Mouse (Mus musculus): Measurements from ENCODE around the gene Pet117.
"Not testable (repeated sequence)": the region's sequence is repeated elsewhere in the genome, so short reads cannot be mapped to it uniquely, and the experiment has no call there.

Gene Pet117

DNA sequence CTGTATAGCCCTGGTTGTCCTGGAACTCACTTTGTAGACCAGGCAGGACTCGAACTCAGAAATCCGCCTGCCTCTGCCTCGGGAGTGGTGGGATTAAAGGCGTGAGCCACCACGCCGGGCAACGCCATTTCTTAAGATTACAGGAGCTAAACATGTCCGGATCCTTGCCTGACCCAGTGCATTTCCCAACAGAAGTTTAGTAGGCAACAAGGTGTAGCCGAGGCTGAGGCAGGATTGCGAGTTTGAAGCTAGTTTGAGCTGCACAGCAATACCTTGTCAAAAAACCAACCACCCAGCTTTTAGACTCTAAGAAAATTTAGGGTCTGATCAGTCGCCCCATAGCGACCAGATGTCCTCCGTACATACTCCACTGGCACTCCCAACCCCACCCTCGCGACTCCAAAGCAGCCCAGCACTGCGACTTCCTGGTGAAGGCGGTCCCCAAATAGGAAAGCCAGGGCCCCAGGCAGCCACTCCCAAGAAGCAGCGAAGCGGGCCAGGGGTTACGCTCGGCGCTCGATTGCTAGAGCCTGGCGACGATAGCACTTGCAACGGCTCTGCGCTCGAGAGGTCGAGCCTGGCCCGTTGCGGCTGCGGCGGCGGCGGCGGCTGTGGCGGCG lies at the start of gene Pet117, which contains the start of gene Kat14:
TSS of gene Pet117 (plus strand) at position 597 of the 620 bp plus-strand sequence.
TSS of gene Kat14 (plus strand) at position 584 of the 620 bp plus-strand sequence.
- DNase-seq (ENCODE audit: low read depth), result peak; percentile 95

DNA sequence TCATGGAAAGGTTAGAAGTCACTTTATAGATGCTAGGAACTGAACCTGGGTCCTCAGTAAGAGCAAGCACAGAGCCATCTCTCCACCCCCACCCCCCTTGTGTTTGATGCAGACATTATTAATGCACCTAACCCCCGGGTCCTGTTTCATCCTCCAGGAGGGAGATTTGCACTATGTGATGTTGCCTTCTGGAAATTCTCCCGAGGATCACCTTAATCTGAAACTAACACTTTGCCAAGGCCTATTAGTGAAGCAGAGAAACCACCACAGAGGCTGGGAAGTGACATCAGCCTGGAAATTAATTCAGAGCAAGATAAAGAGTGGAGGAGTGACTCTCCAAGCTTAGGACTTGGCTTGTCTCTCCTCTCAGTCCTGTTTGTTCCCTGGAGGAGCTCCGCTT lies 44.6 kb upstream of the Pet117 start:
- no peak for DNase-seq (ENCODE audit: low read depth)

DNA sequence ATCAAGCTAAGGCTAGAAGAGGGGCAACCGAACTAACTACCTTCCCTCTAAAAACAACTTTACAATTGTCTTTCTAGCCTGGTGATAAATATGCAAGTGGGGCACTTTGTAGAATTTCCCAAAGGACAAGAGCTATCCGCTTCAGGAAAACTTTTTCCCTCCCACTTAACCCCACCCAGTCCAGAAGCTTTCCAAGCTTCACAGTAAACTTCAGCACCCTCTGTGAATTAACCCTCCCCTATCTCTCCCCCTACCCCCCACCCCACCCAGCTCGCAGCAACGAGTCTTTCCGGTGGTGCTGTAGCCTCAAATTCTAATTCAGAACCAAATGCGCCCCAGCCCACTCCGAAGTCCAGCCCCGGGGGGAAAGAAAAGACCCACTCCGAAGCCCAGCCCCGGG lies 39.3 kb upstream of the Pet117 start:
- no peak for DNase-seq (ENCODE audit: low read depth)

DNA sequence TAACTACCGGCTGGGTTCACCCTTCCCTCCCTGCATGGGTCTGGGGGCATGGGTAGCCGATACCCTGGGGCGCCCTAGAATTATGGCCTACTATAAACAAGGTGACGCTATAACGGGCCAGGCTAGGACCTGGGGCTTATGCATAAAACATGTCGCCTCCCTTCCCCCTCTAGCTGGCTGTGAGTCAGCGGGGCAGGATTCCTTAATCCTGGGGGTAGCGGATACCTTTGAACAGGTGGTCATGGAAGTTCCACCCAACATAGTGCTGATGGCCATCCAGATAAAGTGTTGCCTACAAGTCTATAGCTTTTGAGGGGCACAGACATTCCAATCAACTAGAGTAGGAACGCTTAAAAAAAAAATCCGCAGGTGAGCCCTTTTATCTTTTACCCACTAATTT lies 38.9 kb upstream of the Pet117 start:
- DNase-seq (ENCODE audit: low read depth), result no peak

DNA sequence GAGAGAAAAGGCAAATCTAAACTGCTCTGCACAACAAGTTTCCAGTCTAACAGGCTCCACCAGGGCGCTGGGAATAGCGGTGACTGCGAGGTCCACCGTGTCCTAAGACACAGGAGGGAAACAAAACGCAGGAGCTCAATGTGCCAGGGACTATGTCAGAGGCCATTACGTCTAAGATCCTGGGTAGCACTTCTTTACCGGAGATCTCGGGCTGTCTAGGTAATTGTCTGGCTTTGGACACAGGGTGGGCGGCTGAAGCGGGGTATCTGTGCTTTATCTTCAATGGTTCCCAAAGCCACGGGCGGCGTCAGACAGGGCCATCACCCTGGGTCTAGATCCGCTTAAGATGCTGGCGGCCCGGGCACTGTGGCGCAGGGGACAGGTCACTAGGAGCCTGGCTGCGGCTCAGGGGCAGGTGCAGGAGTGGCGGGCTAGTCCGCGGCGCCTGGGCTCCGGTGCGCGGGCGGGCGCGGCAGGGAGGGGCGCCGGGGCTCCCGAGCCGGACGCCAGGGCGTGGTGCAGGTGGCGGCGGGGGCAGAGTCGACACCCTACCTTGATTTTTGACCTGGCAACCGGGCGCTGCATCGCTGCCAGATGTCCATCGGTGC lies 38.3 kb upstream of the Pet117 start:
- no peak for DNase-seq (ENCODE audit: low read depth)

DNA sequence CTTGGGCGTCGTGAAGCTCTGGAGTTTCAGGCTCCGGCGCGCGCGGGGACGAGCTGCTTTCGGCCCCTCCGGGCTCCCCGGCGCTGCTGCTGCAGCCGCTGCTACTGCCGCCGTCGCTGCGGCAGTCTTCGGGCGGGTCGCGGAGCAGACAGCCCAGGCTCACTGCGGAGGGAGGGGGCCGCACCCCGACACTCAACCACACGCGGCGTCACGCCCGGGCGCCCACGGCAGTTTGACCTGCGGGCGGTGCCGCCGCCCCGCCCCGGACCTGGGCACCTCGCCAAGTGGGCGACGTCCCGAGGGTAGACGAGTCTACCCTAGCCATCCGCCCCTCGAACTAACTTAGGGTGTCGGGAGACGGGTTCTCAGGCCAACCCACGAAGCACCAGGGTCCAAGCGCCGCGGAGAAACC lies 37.8 kb upstream of the Pet117 start:
- DNase-seq (ENCODE audit: low read depth), result no peak

DNA sequence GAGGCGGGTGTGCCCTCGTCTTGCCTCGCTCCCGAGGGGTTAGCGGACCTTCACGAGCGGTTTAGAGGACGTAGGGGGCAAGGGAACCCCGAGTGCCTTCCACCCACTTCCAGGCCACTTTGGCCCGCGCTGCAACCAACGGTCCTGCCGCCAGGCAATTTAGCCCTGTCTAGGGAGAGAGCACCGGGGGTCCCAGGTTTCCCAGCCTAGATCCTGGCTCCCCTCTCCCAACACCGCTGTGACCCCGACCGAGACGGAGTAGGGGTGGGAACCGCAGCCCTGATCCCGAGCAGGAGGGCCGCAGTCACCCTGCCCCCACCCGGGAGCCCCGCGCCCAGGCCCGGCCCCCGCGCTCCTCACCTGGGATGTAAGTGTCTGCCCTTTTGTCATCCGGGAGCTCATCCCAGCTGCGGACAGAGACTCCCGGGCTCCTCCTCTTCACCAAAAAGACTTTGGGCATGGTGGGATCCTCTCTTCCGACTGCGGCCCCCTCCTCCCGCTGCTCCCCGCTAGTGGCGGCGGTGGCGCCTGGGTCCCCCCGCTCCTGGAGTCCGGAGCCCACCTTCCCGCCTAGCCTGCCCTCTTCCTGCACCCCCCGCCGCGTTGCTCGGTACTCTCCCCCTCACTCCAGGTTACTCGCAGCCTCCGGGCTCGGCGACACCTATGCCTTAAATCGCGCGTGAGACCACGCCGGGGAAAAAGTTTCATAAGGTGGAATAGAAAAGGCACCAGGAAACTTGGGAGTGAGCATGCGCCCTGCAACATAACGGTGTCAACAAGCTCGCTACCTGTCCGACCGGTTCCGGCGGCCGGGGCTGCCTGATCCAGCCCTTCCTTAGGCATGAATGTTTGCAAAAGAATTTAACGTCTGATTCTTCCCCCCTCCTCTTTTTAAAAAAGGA lies 37.1 kb upstream of the Pet117 start, which contains the start of gene Ovol2:
TSS of gene Ovol2 (minus strand) at position 746 of the 902 bp plus-strand sequence.
- DNase-seq (ENCODE audit: low read depth), result no peak

DNA sequence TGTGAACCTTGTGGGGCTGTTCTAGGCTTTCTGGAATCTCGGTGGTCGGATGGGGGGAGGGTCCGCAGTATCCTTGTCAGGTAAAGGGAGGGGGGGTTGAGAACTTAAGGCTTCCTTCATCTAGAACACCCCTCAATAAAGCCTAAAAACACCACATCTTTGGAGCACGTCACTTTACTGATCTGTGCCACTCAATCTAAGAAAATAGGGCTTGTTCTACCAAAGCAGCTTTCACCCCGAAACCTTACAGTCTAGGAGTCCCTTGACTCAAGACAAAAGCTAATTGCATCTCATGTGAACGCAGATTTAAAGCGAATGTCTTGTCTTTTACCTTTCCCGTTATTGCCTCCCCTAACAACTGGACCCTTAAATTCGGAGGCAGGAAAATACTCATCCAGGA lies 36.3 kb upstream of the Pet117 start:
- DNase-seq (ENCODE audit: low read depth), result no peak

DNA sequence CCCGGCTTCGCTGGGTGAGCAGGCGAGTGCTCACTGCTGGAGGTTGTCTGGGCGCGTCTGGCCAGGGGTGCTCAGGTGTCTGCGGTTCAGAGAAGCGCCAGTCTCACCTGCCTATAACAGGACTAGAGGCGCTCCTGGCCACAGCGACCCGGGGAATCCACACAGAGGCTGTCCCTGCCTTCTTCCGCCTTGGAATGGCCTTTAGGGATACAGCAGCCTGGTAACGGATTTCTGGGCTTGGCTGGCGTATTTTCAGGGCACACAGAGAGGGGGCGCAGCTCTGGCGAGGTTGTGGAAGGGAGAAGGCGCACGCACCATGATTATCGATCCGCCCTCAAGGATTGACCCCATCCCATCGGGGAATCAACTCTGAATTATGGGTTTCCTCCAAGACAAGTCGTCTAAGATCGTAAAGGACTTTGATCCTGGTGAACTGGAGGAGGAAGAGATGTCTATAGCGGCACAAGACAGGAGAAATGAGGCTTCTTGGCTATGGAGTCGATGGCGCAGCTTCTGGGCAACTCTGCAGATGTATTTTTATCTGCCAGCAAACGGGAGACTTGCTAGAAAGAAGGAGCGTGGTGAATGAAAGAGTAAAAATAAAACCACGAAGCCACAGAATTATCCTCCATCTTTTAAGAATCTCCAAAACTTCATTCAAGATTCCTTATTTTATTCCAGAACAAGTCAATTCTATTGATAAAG lies 35.5 kb upstream of the Pet117 start:
- DNase-seq (ENCODE audit: low read depth), result no peak

DNA sequence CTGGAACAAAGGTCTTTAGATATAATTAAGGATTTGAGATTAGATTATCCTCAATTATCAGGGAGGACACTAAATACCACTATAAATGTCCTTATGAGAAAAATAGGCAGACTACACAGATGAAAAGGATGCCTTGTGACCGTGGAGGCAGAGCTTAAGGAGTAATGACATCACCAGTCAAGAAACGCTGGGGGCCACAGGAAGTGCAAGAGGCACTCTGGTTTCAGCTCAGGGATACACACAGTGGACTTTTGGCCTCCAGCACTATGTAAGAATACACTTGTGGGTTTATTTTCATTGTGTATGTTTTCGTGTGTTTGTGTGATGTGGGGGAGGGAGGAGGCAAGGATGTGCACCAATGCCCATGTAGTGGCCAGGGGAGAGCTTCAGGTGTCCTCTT lies 31.6 kb upstream of the Pet117 start:
- no peak for DNase-seq (ENCODE audit: low read depth)

DNA sequence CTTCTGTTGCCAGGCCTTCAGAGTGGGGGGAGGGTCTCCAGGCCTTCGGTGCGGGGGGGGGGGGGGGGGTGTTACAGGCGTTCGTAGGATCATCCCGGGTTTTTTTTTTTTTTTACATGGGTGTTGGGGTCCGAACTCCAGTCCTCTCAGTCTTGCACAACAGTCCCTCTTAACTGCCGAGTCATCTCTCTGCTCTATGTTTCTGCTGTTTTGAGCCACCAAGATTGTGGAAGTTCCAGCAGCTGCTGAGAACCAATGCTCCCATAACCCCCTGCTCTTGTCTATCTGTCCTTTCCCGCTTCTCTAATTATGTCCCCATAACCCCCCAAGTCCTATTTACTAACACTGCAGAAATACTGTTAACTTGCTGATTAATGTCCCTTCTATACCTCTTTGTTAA lies 31.1 kb upstream of the Pet117 start:
- DNase-seq (ENCODE audit: low read depth), result no peak

DNA sequence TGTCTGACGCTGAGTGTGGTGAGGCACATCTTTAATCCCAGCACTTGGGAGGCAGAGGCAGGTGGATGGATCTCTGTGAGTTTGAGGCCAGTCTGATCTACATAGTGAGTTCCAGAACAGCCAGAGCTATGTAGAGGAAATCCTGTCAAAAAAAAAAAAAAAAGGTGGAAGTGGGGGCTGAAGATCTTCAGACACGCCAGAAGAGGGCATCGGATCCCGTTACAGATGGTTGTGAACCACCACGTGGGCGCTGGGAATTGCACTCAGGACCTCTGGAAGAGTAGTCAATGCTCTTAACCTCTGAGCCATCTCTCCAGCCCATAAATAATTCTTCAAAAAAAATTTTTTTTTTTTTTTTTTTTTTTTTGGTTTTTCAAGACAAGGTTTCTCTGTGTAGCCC lies 30.6 kb upstream of the Pet117 start:
- not testable (repeated sequence) for DNase-seq (ENCODE audit: low read depth)

DNA sequence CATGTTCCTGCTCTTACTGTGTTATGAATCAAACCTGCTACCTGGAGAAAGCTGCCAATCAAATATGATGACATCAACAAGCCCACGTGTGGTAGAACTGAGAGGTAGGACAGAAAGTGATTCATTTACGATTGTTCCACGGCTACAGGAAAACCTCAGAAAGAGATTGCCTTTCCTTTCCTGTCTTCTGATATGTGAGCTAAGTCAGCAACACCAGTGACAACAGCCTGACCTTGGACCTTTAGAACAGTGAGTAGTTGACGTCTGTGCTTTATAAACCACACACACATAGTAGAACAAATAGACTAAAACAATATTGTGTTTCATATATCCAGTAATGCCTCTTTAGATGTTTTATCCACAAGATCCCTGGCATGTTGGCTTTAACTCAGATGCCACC lies 25.6 kb upstream of the Pet117 start:
- no peak for DNase-seq (ENCODE audit: low read depth)

DNA sequence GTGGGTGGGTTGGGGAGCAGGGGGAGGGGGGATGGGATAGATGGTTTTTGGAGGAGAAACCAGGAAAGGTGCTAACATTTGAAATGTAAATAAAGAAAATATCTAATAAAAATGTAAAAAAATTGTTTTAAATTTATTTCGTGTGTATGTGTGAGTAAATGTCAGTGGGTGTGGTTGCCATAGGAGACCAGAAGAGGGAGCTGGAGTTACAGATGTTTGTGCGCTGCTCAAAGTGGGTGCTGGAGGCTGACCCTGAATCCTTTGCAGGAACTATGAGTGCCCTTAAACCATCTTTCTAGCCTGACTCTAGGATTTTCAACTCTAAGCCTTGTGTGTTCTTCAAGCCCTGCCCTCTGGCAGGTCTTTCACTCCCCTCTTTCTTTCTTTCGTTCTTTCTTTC lies 20.3 kb upstream of the Pet117 start:
- no peak for DNase-seq (ENCODE audit: low read depth)

DNA sequence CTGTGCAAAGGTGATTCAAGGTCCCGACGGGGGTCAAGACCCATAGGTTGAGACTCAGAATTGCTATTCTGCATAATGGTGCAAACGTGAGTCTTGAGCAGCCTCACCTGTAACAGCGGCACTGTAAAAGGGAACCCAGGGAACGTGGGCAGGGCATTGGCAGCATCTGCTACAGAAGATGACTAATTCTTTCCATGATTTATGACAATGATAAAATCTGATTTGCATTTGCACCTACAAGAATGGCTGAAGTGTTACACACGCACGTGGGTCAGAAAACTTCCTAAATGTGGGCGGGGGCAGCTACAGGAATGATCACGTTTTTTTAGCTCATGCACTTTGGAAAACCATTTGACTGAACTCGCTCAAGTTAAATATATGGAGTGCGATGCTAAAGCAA lies 16.0 kb upstream of the Pet117 start:
- DNase-seq (ENCODE audit: low read depth), result no peak

DNA sequence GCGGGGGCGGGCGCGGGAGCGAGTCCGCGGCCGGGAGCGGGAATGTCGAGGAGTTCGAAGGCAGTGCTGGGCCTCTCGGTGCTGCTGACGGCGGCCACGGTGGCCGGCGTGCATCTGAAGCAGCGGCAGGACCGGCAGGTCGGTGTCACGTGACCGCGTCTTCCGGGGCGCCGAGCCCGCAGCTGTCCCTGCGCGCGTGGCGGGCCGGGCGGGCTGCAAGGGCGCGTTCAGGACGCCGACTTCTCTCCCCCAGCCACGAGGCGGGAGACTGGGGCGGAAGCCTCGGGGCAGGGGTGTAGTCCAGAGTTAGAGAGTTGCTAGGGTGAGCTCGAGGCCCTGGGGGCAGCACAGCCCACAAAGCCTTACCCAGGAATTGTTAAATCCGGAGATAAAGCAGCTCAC lies 225 bp downstream of the Pet117 start:
- peak; percentile 40 for DNase-seq (ENCODE audit: low read depth)

DNA sequence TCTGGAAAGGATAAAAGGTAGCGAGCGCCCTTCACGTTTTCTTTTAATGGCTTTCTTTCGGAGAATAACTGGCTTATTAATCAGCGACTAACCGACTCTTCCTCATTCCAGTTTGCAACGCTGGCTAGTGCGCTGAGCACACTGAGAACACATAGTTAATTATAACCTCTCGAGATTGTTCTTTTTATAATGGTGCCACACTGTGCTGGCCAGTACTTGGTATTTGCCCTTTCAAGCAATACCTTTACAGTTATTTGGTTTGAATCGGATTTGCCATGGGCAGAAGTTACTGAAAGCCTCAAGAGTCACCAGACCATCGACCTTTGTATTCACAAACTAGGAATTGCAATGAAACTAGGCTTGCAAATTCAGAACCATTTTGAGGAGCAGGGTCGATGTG lies 715 bp downstream of the Pet117 start:
- no peak for DNase-seq (ENCODE audit: low read depth)

DNA sequence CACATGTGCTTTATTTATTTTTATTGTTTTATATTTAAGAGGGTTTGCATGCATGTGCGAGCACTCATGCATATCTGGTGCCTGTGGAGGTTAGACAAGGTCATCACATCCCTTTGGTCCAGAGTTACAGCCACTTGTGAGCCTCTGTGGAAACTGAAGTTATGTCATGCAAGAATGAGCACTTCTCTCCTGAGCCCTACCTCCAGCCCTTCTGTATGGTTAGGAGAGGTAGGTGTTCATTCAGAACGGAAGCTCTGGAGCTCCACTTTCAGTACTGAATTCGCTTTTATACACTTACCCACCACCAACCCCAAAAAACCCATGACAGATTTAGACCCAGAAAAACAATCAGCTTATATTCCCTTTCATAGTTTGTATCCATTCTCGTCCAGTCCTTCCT lies 2.8 kb downstream of the Pet117 start:
- no peak for DNase-seq (ENCODE audit: low read depth)

DNA sequence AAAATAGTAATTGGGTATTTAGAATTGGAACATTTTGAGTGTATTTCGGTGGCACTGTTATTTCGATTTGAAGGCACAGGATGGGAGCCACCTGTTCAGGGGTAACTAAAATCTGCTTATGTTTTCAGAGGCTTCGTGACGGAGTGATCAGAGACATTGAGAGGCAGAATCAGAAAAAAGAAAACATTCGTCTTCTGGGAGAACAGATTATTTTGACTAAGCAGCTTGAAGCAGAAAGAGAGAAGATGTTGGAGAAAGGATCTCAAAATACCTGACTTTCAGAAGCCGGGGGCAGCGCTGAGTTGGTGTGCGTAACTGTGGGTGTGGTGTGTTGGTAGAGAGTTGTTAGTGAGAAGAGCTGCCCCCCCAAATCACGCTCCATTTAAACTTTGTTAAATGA lies 4.3 kb downstream of the Pet117 start:
- no peak for DNase-seq (ENCODE audit: low read depth)

DNA sequence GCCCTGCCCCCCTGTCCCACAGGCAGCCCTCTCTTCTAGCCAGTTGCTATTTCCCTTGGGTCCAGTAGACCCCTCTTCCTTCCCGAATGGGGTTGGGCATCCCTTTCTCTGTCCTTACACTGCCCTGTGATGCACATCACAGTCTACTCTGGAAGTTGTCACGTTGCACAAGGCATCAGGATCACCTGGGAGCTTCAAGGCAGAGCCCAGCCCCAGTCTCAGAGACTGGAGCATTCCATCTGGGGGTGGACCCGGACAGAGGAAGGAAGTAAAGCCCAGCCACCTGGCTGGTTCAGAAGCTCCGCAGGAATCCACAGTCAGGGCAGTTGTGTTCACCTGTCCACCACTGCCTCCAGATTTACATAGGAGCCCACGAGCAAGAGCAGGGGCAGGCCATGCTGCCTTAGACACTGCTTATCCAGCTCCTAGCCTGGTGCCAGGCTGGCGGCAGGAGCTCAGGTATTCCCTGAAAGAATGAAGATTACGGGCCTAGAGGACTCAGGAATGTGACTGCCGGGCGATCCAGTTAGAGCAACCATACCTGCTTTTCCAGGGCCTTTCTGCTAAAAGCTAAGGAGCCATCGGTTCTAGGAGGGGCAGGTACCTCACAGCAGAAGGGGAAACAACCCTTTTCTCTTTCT lies 6.4 kb downstream of the Pet117 start:
- DNase-seq (ENCODE audit: low read depth), result no peak

DNA sequence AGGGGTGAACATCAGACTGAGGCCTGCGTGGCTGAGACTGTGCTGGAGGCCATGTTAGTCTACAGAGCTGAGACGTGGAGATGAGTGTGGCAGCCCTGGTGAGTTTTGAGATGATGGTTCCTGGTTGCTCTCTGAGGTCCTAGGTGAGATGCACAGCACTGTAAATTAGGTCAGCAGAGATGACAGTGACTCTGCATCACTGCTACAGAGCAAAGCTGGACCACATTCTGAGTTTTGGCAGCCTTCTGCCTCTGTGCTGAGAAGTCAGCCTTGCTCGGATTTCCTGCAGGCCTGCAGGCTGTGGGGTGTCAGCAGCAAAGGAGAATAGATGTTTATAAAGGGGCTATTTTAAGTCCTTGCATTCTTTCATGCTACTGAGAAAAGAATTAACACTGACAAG lies 12.5 kb downstream of the Pet117 start:
- no peak for DNase-seq (ENCODE audit: low read depth)

DNA sequence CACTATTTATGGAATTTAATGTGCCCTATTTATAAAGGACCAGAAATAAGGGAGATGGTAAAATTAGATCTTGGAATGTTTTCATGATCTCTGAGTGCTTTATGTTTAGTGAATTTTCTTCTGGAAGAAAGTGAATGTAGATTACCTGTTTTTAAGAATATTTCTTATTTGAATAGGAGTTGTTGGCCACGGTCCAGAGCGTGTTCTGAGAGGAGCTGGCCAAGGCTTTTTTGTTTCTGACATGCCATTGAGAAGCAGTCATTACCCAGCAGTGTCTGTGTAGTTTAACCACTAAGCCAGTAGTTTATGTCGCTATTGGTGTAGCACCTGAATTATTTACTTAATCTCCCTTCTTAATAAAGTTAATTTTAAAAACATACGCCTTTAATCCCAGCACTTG lies 12.9 kb downstream of the Pet117 start:
- DNase-seq (ENCODE audit: low read depth), result no peak

Measured in c-Kit-positive CD71-positive TER-119-negative erythroid progenitor cells, embryonic 14.5 days (primary cell).